Mouse (Mus musculus) lung, postnatal 0 days (tissue): ENCODE results near the gene Nrxn3. TPM values are rescaled to one million over a fixed set of nuclear protein-coding genes. Genes with fewer than 3 reads are reported as not detected.

Experiments
- ATAC-seq: fragments of 200-750 bp; cut with Nextera tagmentation; 2 replicates; pipeline ENCODE4 v1.8.0; 2017; ENCODE audit warnings: moderate library complexity
- DNase-seq: peaks from one replicate; pipeline ENCODE4 v3.0.0-alpha.2; 2016; ENCODE audit warnings: low spot score
- H3K27ac ChIP-seq: fragments of 300-500 bp; sonication (generic); 2 replicates; pipeline ENCODE4 v1.5.1; 2014; ENCODE audit warnings: antibody characterized with exemption, mild to moderate bottlenecking, low read length, mixed read lengths
- H3K27me3 ChIP-seq: fragments of 300-500 bp; sonication (generic); replicated peaks from 2 replicates; pipeline ENCODE4 v1.6.1; 2014; ENCODE audit warnings: low read length, mixed read lengths; ENCODE audit not compliant: insufficient read depth
- H3K36me3 ChIP-seq: fragments of 300-500 bp; sonication (generic); 2 replicates; pipeline ENCODE4 v1.6.1; 2014; ENCODE audit warnings: low read length, mixed read lengths; ENCODE audit not compliant: insufficient read depth
- H3K4me1 ChIP-seq: fragments of 300-500 bp; sonication (generic); 2 replicates; pipeline ENCODE4 v1.6.1; 2014; ENCODE audit warnings: antibody characterized with exemption, low read depth, low read length, mixed read lengths; ENCODE audit not compliant: insufficient read depth
- H3K4me2 ChIP-seq: fragments of 300-500 bp; sonication (generic); replicated peaks from 2 replicates; pipeline ENCODE4 v1.6.1; 2014; ENCODE audit warnings: low read depth, mild to moderate bottlenecking, low read length, moderate library complexity, mixed read lengths
- H3K4me3 ChIP-seq: fragments of 300-500 bp; sonication (generic); 2 replicates; pipeline ENCODE4 v1.5.1; 2014; ENCODE audit warnings: low read depth, low read length
- H3K9ac ChIP-seq: fragments of 300-500 bp; sonication (generic); replicated peaks from 2 replicates; pipeline ENCODE4 v1.6.1; 2014; ENCODE audit warnings: low read depth, mild to moderate bottlenecking
- H3K9me3 ChIP-seq: fragments of 300-500 bp; sonication (generic); 2 replicates; pipeline ENCODE4 v1.6.1; 2016; ENCODE audit warnings: low read length, mixed read lengths
- CTCF ChIP-seq: IDR thresholded peaks from 2 replicates; pipeline ENCODE4 v1.5.1; 2016; ENCODE audit warnings: antibody characterized with exemption, mild to moderate bottlenecking
- EP300 ChIP-seq: IDR thresholded peaks from 2 replicates; pipeline ENCODE4 v1.6.1; 2016; ENCODE audit warnings: antibody characterized with exemption, mild to moderate bottlenecking, control low read depth
- WGBS: fragments of 180-500 bp; shearing (Covaris S2); extraction: QIAGEN DNeasy Blood & Tissue Kit; methylation state at CpG from one replicate; pipeline ENCODE4 v1.1.7; 2014; 5-methylcytosine and 5-hydroxymethylcytosine counted together
- polyA plus RNA-seq: library from polyadenylated mRNA; unstranded; fragments of >200 nt; fragmentation: Nextera tagmentation; extraction: Ambion mirVana; gene quantifications from 2 replicates; pipeline ENCODE4 v1.2.1, GENCODE M21; 2015

The Nrxn3 gene
- polyA plus RNA-seq, 1 experiment from 2014 or later, result 2.1 TPM

GRCm38 (mm10) chr12:90085862-90086261 is 1363.2 kb downstream of the Nrxn3 start:
- no peaks in the 10 kb centered on the region for H3K9me3 ChIP-seq
- DNase-seq (no peak), ATAC-seq (no peak)
- TF ChIP-seq CTCF (no peak), EP300 (no peak)
- no peak overlapping the region for H3K27ac ChIP-seq
- H3K9ac ChIP-seq, result no peak overlapping the region
- no peaks in the 10 kb centered on the region for H3K27me3 ChIP-seq
- H3K4me2 ChIP-seq, result no peak overlapping the region
- no peak overlapping the region for H3K4me3 ChIP-seq
- H3K36me3 ChIP-seq, result no peaks in the 10 kb centered on the region
- no peaks in the 10 kb centered on the region for H3K4me1 ChIP-seq

- DNase-seq (no peak), ATAC-seq (no peak)
- no peaks in the 10 kb centered on the region for H3K9me3 ChIP-seq
- TF ChIP-seq CTCF (no peak), EP300 (no peak)
- H3K4me1 ChIP-seq, result no peaks in the 10 kb centered on the region
- no peak overlapping the region for H3K9ac ChIP-seq
- no peak overlapping the region for H3K4me3 ChIP-seq
- H3K4me2 ChIP-seq, result no peak overlapping the region
- WGBS, result 41% methylated on average over 1 of the region's 1 CpGs
- no peaks in the 10 kb centered on the region for H3K36me3 ChIP-seq
- H3K27me3 ChIP-seq, result no peaks in the 10 kb centered on the region
- no peak overlapping the region for H3K27ac ChIP-seq
Observed at GRCm38 (mm10) chr12:90095754-90096153, 1373.1 kb downstream of the Nrxn3 start.

GRCm38 (mm10) chr12:90113351-90113791 is 1390.7 kb downstream of the Nrxn3 start:
- Histone ChIP-seq H3K9me3 (no peaks in the 10 kb centered on the region), H3K4me3 (no peak overlapping the region), H3K4me2 (no peak overlapping the region), H3K27me3 (no peaks in the 10 kb centered on the region), H3K36me3 (no peaks in the 10 kb centered on the region), H3K9ac (no peak overlapping the region), H3K4me1 (no peaks in the 10 kb centered on the region), H3K27ac (no peak overlapping the region)
- ATAC-seq, result no peak
- TF ChIP-seq CTCF (no peak), EP300 (no peak)
- no peak for DNase-seq

GRCm38 (mm10) chr12:90131927-90132869 is 1409.5 kb downstream of the Nrxn3 start:
- ATAC-seq, result no peak
- no peak overlapping the region for H3K9ac ChIP-seq
- WGBS, result 81% methylated on average over 5 of the region's 5 CpGs
- no peak overlapping the region for H3K27ac ChIP-seq
- H3K4me2 ChIP-seq, result no peak overlapping the region
- TF ChIP-seq EP300, result no peak
- no peak for TF ChIP-seq CTCF
- H3K9me3 ChIP-seq, result no peaks in the 10 kb centered on the region
- H3K27me3 ChIP-seq, result no peaks in the 10 kb centered on the region
- no peaks in the 10 kb centered on the region for H3K36me3 ChIP-seq
- no peaks in the 10 kb centered on the region for H3K4me1 ChIP-seq
- no peak for DNase-seq
- no peak overlapping the region for H3K4me3 ChIP-seq

GRCm38 (mm10) chr12:90142011-90142410 is 1419.3 kb downstream of the Nrxn3 start:
- H3K9ac ChIP-seq, result no peak overlapping the region

GRCm38 (mm10) chr12:90144247-90144646 is 1421.6 kb downstream of the Nrxn3 start:
- ATAC-seq, result no peak
- DNase-seq, result no peak
- 63% methylated on average over 3 of the region's 3 CpGs for WGBS

More at GRCm38 (mm10) chr12:90142011-90142410, 1419.3 kb downstream of the Nrxn3 start:
- no peak for TF ChIP-seq CTCF
- TF ChIP-seq EP300, result no peak
- Histone ChIP-seq H3K27me3 (no peaks in the 10 kb centered on the region), H3K4me2 (no peak overlapping the region), H3K4me3 (no peak overlapping the region), H3K27ac (no peak overlapping the region), H3K4me1 (no peaks in the 10 kb centered on the region), H3K36me3 (no peaks in the 10 kb centered on the region), H3K9me3 (no peaks in the 10 kb centered on the region)
- 67% methylated on average over 2 of the region's 2 CpGs for WGBS
- ATAC-seq (no peak), DNase-seq (no peak)

More at GRCm38 (mm10) chr12:90144247-90144646, 1421.6 kb downstream of the Nrxn3 start:
- no peak overlapping the region for H3K9ac ChIP-seq
- H3K9me3 ChIP-seq, result no peaks in the 10 kb centered on the region
- no peak overlapping the region for H3K27ac ChIP-seq
- H3K36me3 ChIP-seq, result no peaks in the 10 kb centered on the region
- no peaks in the 10 kb centered on the region for H3K4me1 ChIP-seq
- no peaks in the 10 kb centered on the region for H3K27me3 ChIP-seq
- H3K4me2 ChIP-seq, result no peak overlapping the region
- TF ChIP-seq CTCF (no peak), EP300 (no peak)
- H3K4me3 ChIP-seq, result no peak overlapping the region
